Mouse (Mus musculus) CD4-positive, CD25-positive, alpha-beta regulatory T cell, adult 9 weeks (primary cell): Measurements from ENCODE around the gene Clic1. TPM values are rescaled to one million over a fixed set of nuclear protein-coding genes. Genes with fewer than 3 reads are reported as not detected.

Experiments used
- polyA plus RNA-seq: library from polyadenylated mRNA; unstranded; fragments of 100-300 nt; shearing (Covaris generic); gene quantifications from one replicate; pipeline ENCODE4 v1.2.1, GENCODE M21; 2017

The Clic1 gene
- 654 TPM for polyA plus RNA-seq

GRCm38 (mm10) chr17:35049561-35050016 is at the start of gene Clic1:
Gene Clic1, plus strand, starts transcription at chr17:35049966.

GRCm38 (mm10) chr17:35000717-35001451 is 48.9 kb upstream of the Clic1 start, which contains the start of gene Vars:
Gene Vars, plus strand, starts transcription at chr17:35000987.

GRCm38 (mm10) chr17:35016376-35016775 is 33.4 kb upstream of the Clic1 start, which contains the start of gene Vwa7:
Gene Vwa7, plus strand, starts transcription at chr17:35016579.

GRCm38 (mm10) chr17:35027277-35028068 is 22.3 kb upstream of the Clic1 start, which contains the start of gene Sapcd1:
Gene Sapcd1, minus strand, starts transcription at chr17:35028016.

DNA sequence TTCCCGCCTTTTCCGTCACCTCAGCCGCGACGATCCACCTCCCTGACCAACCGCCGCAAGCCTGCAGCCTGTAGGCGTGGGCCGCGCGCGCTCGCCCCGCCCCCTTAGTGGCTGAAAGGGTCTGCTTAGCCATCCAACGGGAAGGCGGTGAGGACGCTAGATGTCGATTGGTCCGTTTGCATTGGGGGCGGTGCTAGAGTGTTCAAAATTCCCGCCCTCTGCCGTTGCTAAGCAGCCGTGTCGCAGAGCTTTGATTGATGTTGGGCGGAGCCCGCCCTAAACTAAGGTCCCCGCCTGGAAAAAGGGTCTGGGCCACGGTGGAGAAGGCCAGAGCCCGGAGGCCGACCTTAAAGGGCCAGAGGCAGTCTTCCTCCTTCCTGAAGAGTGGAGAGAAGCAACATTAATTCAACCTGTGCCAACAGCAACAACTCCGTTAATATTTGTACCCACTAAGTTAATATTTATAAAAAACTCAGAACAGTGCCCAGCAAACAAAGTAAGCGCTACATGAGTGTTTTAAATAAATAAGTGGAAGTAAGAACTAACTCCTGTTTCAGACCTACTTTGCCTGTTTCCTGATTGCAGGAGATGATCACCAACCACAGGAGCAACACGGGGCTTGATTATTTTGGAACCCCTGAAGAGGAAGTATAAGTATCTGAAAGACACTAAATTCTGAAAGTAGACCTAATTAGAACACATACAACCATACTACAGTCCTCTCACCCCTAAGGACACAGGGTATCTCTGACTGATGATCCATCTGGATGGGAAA is 2.9 kb upstream of the Clic1 start, which contains the start of gene Msh5:
Gene Msh5 (minus strand): TSS at position 65 of the 775 bp plus-strand sequence.

DNA sequence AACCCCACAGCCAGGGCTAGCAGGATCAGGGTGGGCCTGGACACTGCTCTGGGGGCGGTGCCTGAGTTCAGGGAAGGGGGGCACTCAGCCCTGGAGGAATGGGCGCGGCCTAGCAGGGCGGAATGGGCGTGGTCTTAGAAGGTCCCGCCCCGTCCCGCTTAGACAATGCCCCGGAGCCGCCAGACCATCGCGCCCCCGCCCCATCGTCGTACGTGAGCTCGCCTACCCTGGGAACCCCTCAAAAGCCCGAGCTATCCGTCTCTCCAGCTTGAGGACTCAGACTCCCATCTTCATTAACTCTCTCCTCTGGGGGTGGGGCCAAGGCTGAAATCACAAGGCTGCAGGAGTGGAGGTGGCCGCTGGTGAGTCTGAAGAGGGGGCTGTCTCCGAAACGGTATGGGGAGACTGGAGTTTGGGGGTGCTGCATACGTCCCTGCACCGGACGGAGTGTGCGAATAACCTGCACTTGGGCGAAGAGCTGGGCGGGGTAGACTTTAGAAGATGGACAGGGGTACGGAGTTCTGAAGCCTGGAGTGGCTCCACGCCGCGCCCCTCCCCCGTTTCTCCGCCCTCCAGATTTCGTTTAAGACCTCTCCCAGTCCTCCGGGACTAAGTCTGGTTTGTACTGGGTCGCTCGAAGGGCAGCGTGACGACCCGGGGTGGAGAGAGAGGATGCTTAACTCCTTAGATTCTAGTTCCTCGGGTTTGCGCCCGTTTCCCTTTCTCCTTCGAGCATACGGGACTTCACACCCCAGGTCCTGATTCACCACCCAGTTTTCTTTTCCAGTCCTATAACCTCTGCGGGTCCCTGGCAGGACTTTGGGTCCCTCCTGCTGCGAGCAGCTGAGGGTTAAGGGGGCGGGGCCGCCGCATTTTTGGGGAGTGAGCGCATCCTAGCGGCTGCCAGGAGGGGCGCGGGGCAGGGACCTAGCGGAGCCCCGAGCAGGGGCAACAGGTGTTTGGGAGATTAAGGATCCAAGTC is 9.4 kb downstream of the Clic1 start, which contains the start of gene Ddah2:
Gene Ddah2 (plus strand): TSS at position 125 of the 982 bp plus-strand sequence.

DNA sequence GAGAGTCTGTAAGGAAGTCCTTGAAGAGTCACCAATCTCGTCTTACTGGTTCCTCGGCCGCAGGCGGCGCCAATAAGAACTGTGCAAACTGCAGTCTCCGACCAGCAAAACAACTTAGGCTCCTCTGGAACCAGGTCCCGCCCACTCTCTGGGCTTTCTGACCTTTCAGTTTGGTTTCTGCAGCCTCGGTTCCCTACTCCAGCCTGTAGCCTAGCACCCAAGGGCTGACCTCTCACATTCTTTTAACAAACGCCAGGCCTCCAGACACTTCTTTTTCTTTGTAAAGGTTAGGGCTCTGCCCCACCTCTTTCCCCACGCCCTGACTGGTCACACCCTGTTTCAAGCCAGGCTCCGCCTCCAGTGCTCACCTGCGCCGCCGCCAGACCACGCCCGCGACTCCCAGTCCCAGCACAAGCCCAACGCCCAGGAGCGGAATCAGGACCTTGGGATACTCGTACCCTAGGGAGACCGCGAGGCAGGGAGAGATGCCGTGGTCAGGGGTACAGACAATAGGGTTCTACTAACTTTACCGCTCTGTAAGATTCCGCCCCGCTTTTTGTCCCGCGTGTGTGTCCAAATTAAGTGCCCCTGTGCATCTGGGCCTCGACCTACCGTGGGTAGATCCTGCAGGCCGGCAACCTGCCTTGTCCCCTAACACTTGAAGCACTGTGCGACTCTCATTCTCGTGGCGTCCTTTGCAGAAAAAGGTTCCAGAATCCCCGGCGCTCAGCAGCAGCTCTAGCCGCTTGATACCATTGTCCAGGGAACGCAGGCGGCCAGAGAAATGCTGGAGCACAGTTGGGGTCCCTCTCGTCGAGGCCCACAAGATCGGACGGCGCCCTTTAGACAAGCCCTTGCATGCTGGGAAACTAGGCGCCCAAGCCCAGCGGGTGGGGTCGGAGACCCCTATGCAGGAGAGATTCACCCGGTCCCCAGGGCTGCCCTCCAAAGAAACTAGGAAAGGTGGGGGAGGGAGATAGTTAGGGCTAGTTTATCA is 15.5 kb downstream of the Clic1 start, which contains the start of gene Ly6g6c:
Gene Ly6g6c (plus strand): TSS at position 438 of the 997 bp plus-strand sequence.

GRCm38 (mm10) chr17:35066084-35066483 is 16.3 kb downstream of the Clic1 start, which contains the start of gene Mpig6b:
Gene Mpig6b, minus strand, starts transcription at chr17:35066184.

GRCm38 (mm10) chr17:35076507-35077176 is 26.9 kb downstream of the Clic1 start, which contains the start of gene Ly6g6e:
Gene Ly6g6e, plus strand, starts transcription at chr17:35076902.

DNA sequence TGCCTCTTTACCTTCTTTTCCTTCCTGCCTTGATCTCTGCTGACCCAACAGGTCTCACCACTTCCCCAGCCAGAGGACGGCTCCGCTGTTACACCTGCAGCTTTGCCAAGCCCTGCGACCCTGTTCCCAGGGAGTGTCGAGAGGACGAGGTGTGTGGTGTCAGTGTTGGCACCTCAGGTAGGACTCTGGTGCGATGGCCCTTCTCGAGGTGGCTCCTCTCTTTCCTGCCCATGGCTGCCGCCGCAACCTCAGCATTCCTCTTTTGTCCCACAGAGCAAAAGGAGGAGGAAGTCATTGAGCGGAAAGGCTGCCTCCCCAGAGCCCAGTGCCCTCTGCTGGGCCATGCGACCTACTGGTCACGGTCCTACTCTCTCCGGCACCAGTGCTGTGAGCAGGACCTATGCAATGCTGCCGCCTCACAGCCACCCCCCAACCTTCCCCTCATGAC is 28.0 kb downstream of the Clic1 start, which contains the start of gene Ly6g6d:
Gene Ly6g6d (minus strand): TSS at position 280 of the 448 bp plus-strand sequence.

GRCm38 (mm10) chr17:35085208-35085865 is 35.6 kb downstream of the Clic1 start, which contains the start of gene Ly6g6f:
Gene Ly6g6f, minus strand, starts transcription at chr17:35085610.

DNA sequence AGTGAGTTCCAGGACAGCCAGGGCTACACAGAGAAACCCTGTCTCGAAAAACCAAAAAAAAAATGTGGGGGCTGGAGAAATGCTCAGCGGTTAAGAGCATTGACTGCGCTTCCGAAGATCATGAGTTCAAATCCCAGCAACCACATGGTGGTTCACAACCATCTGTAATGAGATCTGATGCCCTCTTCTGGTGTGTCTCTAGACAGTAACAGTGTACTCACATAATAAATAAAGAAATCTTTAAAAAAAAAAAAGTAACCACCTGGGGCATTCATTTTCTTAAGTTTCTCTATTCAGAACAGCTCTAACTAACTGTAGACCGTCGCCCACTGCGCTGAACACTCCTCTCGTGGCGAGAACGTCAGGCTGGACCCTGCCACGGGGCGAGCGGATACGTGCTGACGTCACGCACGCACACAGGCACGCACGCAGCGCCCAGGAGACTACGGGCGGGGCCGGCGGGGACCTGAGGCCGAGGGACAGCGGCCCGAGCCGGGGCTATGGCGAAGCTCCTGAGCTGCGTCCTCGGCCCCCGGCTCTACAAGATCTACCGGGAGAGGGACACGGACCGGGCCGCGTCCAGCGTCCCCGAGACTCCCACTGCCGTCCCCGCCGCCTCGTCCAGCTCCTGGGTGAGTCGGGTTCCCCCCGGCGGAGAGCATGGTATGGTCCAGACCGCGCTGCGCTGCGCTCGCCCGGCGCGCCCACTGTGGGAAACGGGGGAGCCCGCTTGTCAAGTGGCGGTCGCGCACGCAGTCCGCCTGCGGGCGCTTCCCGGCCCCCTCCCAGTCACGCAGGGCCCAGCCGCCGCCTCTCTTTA is 39.3 kb downstream of the Clic1 start, which contains the start of gene Abhd16a:
Gene Abhd16a (plus strand): TSS at position 439 of the 820 bp plus-strand sequence.

GRCm38 (mm10) chr17:35108097-35108496 is 58.3 kb downstream of the Clic1 start, which contains the start of gene Ly6g5c:
Gene Ly6g5c, plus strand, starts transcription at chr17:35108279.

